Mouse (Mus musculus): Measurements from ENCODE around the gene Siah1a.

DNA sequence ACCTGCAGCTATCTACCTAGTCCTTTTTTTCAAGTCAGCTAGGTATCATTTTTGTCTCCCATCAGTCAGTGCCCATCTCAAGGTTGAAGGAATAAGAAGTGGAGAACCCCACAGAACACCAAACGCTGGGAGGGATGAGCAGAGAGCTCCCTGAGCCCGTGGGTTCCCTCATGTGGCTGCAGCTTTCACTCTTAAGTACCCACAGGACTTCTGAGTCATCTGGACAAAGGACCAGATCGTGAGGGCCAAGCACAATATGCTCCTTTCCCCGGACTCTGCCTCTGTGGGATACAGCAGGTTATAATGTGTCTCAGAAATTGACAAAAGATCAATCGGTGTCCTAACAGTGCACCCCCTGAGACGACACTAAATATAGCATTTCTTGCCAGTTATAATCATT lies 18.8 kb downstream of the Siah1a start:
- TF ChIP-seq CTCF (conservative IDR thresholded peaks at IDR 0.05 in 1 of 2, IDR thresholded peaks at IDR 0.05 in 1 of 2; ENCODE audit: low read depth in 2 of 2, low read length in 2 of 2), result no peak
- TF ChIP-seq POLR2A (IDR thresholded peaks at IDR 0.05; ENCODE audit: low read depth, low read length), result no peak
- TF ChIP-seq KAT2A (IDR thresholded peaks at IDR 0.05; ENCODE audit: insufficient replicate concordance, low read length), result no peak
- TF ChIP-seq ETS1 (conservative IDR thresholded peaks at IDR 0.05; ENCODE audit: low read depth, low read length), result no peak

Measured in CH12.LX (cell line).